Mouse (Mus musculus): ENCODE measurements at regions not wholly inside any gene's neighbourhood (a gene's known extent, or its start where the extent isn't known, plus 50 kb on each side); places are given as distances from the start of the nearest gene placed in this dataset.

DNA sequence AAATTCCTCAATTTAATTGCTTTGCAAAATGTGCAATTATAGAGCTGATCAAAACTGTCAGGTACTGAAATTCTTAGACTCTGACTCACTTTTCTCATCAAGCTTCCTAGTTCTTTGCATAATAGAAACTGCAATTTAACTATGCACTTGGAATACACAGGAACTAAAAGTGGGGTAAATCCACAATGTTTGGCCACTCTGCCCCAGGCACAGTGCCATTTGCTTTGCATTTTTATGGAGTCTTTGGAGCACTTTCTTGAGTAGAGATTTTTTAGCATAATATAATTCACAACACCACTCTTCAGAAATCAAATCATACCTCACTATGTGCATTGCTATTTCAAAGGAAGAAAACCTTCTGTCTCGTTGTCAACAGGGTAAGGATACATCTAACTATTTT, 414.5 kb upstream of the A730009L09Rik start:
- H3K4me2 ChIP-seq (ENCODE audit: low read depth, low read length), result no peak overlapping the region
- H3K36me3 ChIP-seq (replicated peaks; ENCODE audit: control insufficient read depth, insufficient read depth, low read length), result no peaks in the 10 kb centered on the region
- H3K27me3 ChIP-seq (ENCODE audit: control insufficient read depth, insufficient read depth, low read length), result no peaks in the 10 kb centered on the region
- H3K9ac ChIP-seq (replicated peaks; ENCODE audit: low read depth, low read length), result no peak overlapping the region
- DNase-seq (ENCODE audit: low spot score) (no peak), ATAC-seq (ENCODE audit: insufficient read depth, low read depth) (no peak)
- WGBS, result 51% methylated on average over 1 of the region's 1 CpGs
- H3K9me3 ChIP-seq (replicated peaks; ENCODE audit: control insufficient read depth, low read length), result no peaks in the 10 kb centered on the region
- no peaks in the 10 kb centered on the region for H3K4me1 ChIP-seq (ENCODE audit: control insufficient read depth, insufficient read depth)
- TF ChIP-seq EP300 (IDR thresholded peaks at IDR 0.05; ENCODE audit: low read depth), result no peak
- H3K4me3 ChIP-seq (ENCODE audit: low read depth, low read length), result no peak overlapping the region
- H3K27ac ChIP-seq (ENCODE audit: low read depth), result no peak overlapping the region

DNA sequence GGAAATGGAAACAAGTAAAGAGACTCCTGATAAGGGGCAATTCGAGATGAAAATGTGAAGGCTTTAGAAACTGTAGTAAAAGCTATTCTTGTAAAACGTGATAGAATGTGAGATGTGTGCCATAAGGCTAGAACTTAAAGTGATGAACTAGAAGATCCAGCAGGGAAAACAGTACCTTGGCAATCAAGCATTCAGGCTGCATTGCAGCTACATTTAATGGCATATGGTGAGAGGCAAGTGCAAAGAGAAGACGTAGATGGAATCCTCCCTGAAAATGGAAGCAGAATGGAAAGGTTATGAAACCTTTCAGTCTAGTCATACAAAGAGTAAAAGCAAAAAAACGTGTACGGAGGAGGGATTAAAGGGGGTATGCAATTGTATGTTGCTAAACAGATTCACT, 403.3 kb upstream of the A730009L09Rik start:
- no peak for DNase-seq (ENCODE audit: low spot score)
- no peak overlapping the region for H3K4me2 ChIP-seq (ENCODE audit: low read depth, low read length)
- WGBS, result 49% methylated on average over 5 of the region's 5 CpGs
- H3K9ac ChIP-seq (replicated peaks; ENCODE audit: low read depth, low read length), result no peak overlapping the region
- H3K27ac ChIP-seq (ENCODE audit: low read depth), result no peak overlapping the region
- H3K27me3 ChIP-seq (ENCODE audit: control insufficient read depth, insufficient read depth, low read length), result no peaks in the 10 kb centered on the region
- H3K4me1 ChIP-seq (ENCODE audit: control insufficient read depth, insufficient read depth), result no peaks in the 10 kb centered on the region
- TF ChIP-seq EP300 (IDR thresholded peaks at IDR 0.05; ENCODE audit: low read depth), result no peak
- TF ChIP-seq CTCF (IDR thresholded peaks at IDR 0.05; ENCODE audit: low read depth), result no peak
- H3K36me3 ChIP-seq (replicated peaks; ENCODE audit: control insufficient read depth, insufficient read depth, low read length), result no peaks in the 10 kb centered on the region
- no peaks in the 10 kb centered on the region for H3K9me3 ChIP-seq (replicated peaks; ENCODE audit: control insufficient read depth, low read length)
- ATAC-seq (ENCODE audit: insufficient read depth, low read depth), result no peak
- no peak overlapping the region for H3K4me3 ChIP-seq (ENCODE audit: low read depth, low read length)

DNA sequence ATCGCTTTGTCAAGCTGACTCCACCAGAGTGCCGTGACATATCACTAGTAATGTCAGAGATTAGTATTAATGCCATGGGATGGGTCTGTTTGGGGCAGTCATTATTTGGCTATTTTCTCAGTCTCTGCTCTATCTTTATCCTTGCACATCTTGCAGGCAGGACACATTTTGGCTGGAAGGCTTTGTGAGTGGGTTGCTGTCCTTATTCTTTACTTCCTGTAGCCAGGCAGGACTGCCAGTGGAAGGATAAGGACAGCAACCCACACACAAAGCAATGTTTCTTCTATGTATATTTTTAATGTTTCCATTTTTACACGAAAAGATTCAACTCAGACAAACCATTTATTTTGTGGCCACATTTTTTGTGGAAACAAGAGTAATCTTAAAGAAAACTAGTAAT, 397.4 kb upstream of the A730009L09Rik start:
- Histone ChIP-seq H3K36me3 (replicated peaks; ENCODE audit: control insufficient read depth, insufficient read depth, low read length) (no peaks in the 10 kb centered on the region), H3K27me3 (ENCODE audit: control insufficient read depth, insufficient read depth, low read length) (no peaks in the 10 kb centered on the region), H3K4me3 (ENCODE audit: low read depth, low read length) (no peak overlapping the region), H3K9ac (replicated peaks; ENCODE audit: low read depth, low read length) (no peak overlapping the region), H3K4me2 (ENCODE audit: low read depth, low read length) (no peak overlapping the region), H3K27ac (ENCODE audit: low read depth) (no peak overlapping the region), H3K4me1 (ENCODE audit: control insufficient read depth, insufficient read depth) (no peaks in the 10 kb centered on the region), H3K9me3 (replicated peaks; ENCODE audit: control insufficient read depth, low read length) (no peaks in the 10 kb centered on the region)
- TF ChIP-seq EP300 (IDR thresholded peaks at IDR 0.05; ENCODE audit: low read depth), result no peak
- TF ChIP-seq CTCF (IDR thresholded peaks at IDR 0.05; ENCODE audit: low read depth), result no peak
- DNase-seq (ENCODE audit: low spot score) (no peak), ATAC-seq (ENCODE audit: insufficient read depth, low read depth) (no peak)
- WGBS, result 71% methylated on average over 3 of the region's 3 CpGs

DNA sequence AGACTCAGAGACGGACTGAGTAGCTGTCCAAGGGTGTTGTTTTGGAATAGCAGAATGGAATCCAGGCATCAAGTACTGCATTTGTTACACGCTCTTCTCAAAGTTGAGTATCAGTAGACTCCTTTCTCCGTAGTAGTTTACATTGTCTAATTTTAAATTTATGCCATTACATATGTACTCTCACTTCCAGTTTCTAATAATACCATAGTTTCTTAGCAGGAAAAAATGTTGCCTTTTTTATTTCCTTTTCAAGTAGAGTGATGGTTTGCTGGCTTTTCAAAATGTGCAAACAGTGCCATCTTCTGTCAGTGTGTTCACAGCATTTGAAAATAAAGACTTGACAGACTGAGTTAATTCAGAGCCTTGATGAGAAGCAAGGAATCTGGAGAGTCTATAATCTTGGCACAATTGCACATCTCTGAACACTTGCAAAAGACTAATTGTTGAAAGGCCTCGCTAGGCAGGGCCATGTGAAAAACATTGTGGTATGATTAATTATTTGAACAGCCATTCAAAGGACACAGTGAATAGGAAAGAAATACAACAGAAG, 379.2 kb upstream of the A730009L09Rik start:
- DNase-seq (ENCODE audit: low spot score) (peak; percentile 6), ATAC-seq (ENCODE audit: insufficient read depth, low read depth) (no peak)
- H3K4me2 ChIP-seq (ENCODE audit: low read depth, low read length), result no peak overlapping the region
- TF ChIP-seq EP300 (IDR thresholded peaks at IDR 0.05; ENCODE audit: low read depth) (no peak), CTCF (IDR thresholded peaks at IDR 0.05; ENCODE audit: low read depth) (peak; percentile 32)
- H3K9ac ChIP-seq (replicated peaks; ENCODE audit: low read depth, low read length), result no peak overlapping the region
- H3K9me3 ChIP-seq (replicated peaks; ENCODE audit: control insufficient read depth, low read length), result no peaks in the 10 kb centered on the region
- no peaks in the 10 kb centered on the region for H3K4me1 ChIP-seq (ENCODE audit: control insufficient read depth, insufficient read depth)
- no peak overlapping the region for H3K4me3 ChIP-seq (ENCODE audit: low read depth, low read length)
- no peaks in the 10 kb centered on the region for H3K36me3 ChIP-seq (replicated peaks; ENCODE audit: control insufficient read depth, insufficient read depth, low read length)
- H3K27me3 ChIP-seq (ENCODE audit: control insufficient read depth, insufficient read depth, low read length), result no peaks in the 10 kb centered on the region
- WGBS, result 43% methylated on average over 4 of the region's 4 CpGs
- H3K27ac ChIP-seq (ENCODE audit: low read depth), result no peak overlapping the region

DNA sequence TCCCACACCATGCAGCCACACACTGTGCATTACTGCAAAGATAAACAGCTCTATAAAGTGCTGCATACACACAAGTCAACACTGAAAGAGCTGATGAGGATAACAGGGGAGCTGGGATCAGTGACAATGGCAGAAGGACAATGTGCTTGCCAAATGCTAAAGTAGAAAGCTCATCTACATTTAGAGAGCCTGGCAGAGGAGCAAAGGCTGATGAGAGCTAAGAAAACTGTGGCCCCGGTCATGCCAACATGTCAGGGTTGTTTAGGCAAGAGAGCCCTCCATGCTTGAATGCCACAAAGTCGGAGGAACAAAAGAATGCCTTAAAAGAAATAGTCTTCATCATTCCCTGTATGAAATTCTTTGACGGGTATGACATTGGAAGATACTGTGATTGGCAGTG, 363.0 kb upstream of the A730009L09Rik start:
- Histone ChIP-seq H3K4me3 (ENCODE audit: low read depth, low read length) (no peak overlapping the region), H3K9ac (replicated peaks; ENCODE audit: low read depth, low read length) (no peak overlapping the region), H3K4me1 (ENCODE audit: control insufficient read depth, insufficient read depth) (no peaks in the 10 kb centered on the region), H3K4me2 (ENCODE audit: low read depth, low read length) (no peak overlapping the region), H3K27me3 (ENCODE audit: control insufficient read depth, insufficient read depth, low read length) (no peaks in the 10 kb centered on the region), H3K36me3 (replicated peaks; ENCODE audit: control insufficient read depth, insufficient read depth, low read length) (no peaks in the 10 kb centered on the region), H3K9me3 (replicated peaks; ENCODE audit: control insufficient read depth, low read length) (no peaks in the 10 kb centered on the region), H3K27ac (ENCODE audit: low read depth) (no peak overlapping the region)
- TF ChIP-seq CTCF (IDR thresholded peaks at IDR 0.05; ENCODE audit: low read depth), result no peak
- TF ChIP-seq EP300 (IDR thresholded peaks at IDR 0.05; ENCODE audit: low read depth), result no peak
- no peak for ATAC-seq (ENCODE audit: insufficient read depth, low read depth)
- 71% methylated on average over 3 of the region's 3 CpGs for WGBS
- no peak for DNase-seq (ENCODE audit: low spot score)

DNA sequence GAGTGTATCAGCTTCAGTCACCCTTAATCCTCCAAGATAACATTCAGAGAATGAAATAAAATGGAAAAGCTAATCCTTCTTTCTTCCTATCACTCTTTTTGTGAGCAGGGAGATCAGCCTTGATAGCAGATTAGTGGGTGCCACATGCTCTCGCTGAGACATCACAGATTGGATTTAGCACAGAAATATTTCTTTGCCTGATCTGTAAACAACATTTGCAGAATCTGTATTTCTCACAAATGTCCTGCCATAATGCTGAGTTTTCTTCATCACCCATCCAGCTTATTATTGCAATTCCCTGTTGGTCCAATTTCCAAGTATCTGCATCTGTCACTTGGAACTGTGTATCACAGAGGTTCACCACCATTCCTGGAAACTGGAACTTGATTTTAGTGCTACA, 342.8 kb upstream of the A730009L09Rik start:
- Histone ChIP-seq H3K4me3 (ENCODE audit: low read depth, low read length) (no peak overlapping the region), H3K9ac (replicated peaks; ENCODE audit: low read depth, low read length) (no peak overlapping the region), H3K9me3 (replicated peaks; ENCODE audit: control insufficient read depth, low read length) (no peaks in the 10 kb centered on the region), H3K4me1 (ENCODE audit: control insufficient read depth, insufficient read depth) (no peaks in the 10 kb centered on the region), H3K4me2 (ENCODE audit: low read depth, low read length) (no peak overlapping the region), H3K36me3 (replicated peaks; ENCODE audit: control insufficient read depth, insufficient read depth, low read length) (no peaks in the 10 kb centered on the region), H3K27ac (ENCODE audit: low read depth) (no peak overlapping the region), H3K27me3 (ENCODE audit: control insufficient read depth, insufficient read depth, low read length) (no peaks in the 10 kb centered on the region)
- TF ChIP-seq EP300 (IDR thresholded peaks at IDR 0.05; ENCODE audit: low read depth) (no peak), CTCF (IDR thresholded peaks at IDR 0.05; ENCODE audit: low read depth) (no peak)
- DNase-seq (ENCODE audit: low spot score) (no peak), ATAC-seq (ENCODE audit: insufficient read depth, low read depth) (no peak)
- WGBS, result 47% methylated on average over 1 of the region's 1 CpGs

All from heart, postnatal 0 days (tissue).